13 mouse cellular contexts compared by ENCODE assay signal in genomic region chr7:112730209-112730608, GRCm38 (mm10).
"Had no signal": no experiment of that assay in that cellular context is flagged by ENCODE, and none has a peak within 500 bp of the region (broad histone marks: within the 10 kb centered on the region; RNA-seq: fewer than 3 reads in every experiment).

No protein-coding gene starts in this region.

- H3K4me3 ChIP-seq: layer of hippocampus, adult 2 months; limb, embryonic 10.5 days; liver, embryonic 15.5 days; midbrain, embryonic 10.5 days; neural tube, embryonic 12.5 days had no signal

- H3K9me3 ChIP-seq: limb, embryonic 10.5 days; liver, embryonic 15.5 days; midbrain, embryonic 10.5 days; neural tube, embryonic 12.5 days had no signal

- H3K9ac ChIP-seq: liver, embryonic 15.5 days; neural tube, embryonic 12.5 days had no signal

- H3K27me3 ChIP-seq: liver, embryonic 15.5 days; neural tube, embryonic 12.5 days had no signal

- H3K4me2 ChIP-seq: liver, embryonic 11.5 days; liver, embryonic 15.5 days; neural tube, embryonic 12.5 days had no signal

- H3K27ac ChIP-seq: kidney, postnatal 0 days; layer of hippocampus, adult 2 months; limb, embryonic 10.5 days; liver, embryonic 15.5 days; midbrain, embryonic 10.5 days; neural tube, embryonic 12.5 days had no signal

- DNase-seq: kidney, adult 11 months; kidney, adult 9 months; kidney, postnatal 4 days; midbrain, embryonic 14.5 days; retina, postnatal 1 day; thymus, postnatal 36 days had no signal

- H3K36me3 ChIP-seq: limb, embryonic 10.5 days; liver, embryonic 15.5 days; midbrain, embryonic 10.5 days; neural tube, embryonic 12.5 days had no signal
